Mouse (Mus musculus): ENCODE data around the gene Gm9970. TPM values are rescaled to one million over a fixed set of nuclear protein-coding genes. Genes with fewer than 3 reads are reported as not detected.
"Not testable (repeated sequence)": the region's sequence is repeated elsewhere in the genome, so short reads cannot be mapped to it uniquely, and the experiment has no call there.

Gene Gm9970
- polyA plus RNA-seq, 1 experiment, result 86.1 TPM

DNA sequence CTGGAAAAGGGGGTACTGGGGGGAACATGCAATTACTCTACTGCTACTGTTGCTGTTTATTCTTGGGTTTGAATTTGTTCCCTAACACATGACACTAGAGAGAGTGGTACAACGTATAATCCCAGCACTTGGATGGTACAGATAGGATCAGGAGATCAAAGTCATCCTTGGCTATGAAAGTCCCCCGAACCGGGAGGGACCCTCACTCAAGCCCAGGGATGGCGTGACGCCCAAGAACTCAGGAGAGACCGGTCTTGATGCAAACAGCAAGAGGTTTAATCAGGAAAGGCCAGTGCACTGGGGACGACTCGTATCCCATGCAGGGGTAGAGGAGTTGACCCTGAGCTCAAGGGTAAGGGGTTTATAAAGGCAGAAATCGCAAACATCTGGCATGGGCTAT is 18.3 kb downstream of the Gm9970 start:
- H3K4me3 ChIP-seq (ENCODE audit: control insufficient read depth, low read depth, low read length), result peak overlapping the region; percentile 46
- no peaks in the 10 kb centered on the region for H3K36me3 ChIP-seq (ENCODE audit: control insufficient read depth, insufficient read depth, low read length)

DNA sequence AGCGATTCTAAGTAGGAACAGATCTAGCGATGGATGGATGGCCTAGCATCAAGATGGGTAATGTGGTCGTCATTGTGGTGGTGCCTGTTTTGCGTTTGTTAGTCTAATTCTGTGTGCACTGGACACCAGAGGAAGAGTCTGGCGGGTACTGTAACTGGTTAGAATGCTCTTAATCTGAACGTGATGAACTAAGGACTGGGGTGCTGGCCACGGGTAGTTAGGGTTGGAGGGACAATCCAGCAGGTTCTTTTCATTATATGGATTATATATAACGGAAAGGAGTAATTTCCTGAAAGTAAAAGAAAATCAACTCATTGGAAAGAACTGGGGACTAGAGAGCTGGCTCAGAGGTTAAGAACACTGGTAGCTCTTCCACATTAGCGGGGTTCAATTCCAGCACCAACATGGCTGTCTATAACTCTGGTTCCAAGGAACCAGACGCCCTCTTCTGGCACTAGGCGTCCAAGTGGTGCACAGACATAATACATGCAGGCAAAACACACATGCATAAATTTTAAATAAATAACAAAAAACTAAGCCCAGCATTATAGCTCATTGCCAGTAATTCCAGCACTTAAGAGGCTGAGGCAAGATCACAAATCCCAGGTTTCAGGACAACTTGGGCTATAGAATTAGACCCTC is 19.6 kb downstream of the Gm9970 start:
- Histone ChIP-seq H3K36me3 (ENCODE audit: control insufficient read depth, insufficient read depth, low read length) (no peaks in the 10 kb centered on the region), H3K4me1 (ENCODE audit: control insufficient read depth, insufficient read depth, low read length) (no peaks in the 10 kb centered on the region)

More for the DNA sequence above, 18.3 kb downstream of the Gm9970 start:
- Histone ChIP-seq H3K27me3 (ENCODE audit: control insufficient read depth, insufficient read depth, low read length) (no peaks in the 10 kb centered on the region), H3K27ac (ENCODE audit: control insufficient read depth, insufficient read depth, low read depth, low read length) (no peak overlapping the region), H3K4me1 (ENCODE audit: control insufficient read depth, insufficient read depth, low read length) (no peaks in the 10 kb centered on the region)
- TF ChIP-seq CTCF (IDR thresholded peaks at IDR 0.05; ENCODE audit: control insufficient read depth, insufficient read depth, insufficient replicate concordance, low read depth, low read length), result no peak

DNA sequence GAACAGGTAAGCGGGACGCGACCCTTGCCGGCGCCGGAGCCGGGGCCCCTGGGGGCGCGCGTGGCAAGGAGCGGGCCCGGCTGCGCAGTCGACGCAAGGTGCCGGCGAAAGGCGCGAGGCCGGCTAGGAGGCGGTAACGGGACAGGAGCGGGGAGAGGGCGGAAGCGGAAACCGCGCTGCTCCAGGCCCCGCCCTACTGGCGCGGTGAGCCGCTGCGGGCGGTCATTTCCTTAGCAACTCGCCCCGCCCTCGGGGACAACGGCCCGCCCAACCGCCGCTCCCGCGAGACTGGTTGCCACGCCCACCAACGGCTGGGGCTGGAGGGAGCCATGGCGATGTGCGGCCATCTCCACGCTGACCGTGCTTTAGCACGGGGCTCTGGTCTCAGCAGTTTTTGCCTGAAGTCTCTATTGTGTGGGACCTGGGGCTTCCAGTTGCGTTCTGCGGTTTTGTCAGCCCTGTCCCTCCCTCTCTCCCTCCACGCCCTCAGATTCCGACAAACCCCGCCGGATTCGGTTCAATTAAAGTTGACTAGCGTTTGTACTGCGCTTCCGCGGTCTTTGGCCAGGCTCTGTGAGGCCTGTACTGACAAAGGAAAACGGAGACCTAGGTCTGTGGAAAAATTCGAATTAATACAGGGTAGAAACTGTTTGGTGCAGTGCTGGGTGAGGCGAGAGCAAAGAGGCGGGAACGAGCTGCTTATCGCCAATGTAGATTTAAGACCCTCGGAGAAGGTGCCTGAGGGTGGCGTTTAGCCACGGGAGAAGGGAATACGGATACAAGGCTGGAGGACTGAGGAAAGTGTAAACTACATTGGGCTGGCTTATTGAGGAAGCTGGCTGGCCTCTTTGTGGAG is 20.4 kb downstream of the Gm9970 start, which contains the start of gene Ppm1g:
Gene Ppm1g, minus strand, starts transcription at position 240 of the 856 bp plus-strand sequence.
- H3K27me3 ChIP-seq (ENCODE audit: control insufficient read depth, insufficient read depth, low read length), result no peaks in the 10 kb centered on the region
- no peaks in the 10 kb centered on the region for H3K36me3 ChIP-seq (ENCODE audit: control insufficient read depth, insufficient read depth, low read length)
- peak within 1 kb of the TSS; percentile 100 for H3K27ac ChIP-seq (ENCODE audit: control insufficient read depth, insufficient read depth, low read depth, low read length)
- TF ChIP-seq CTCF (IDR thresholded peaks at IDR 0.05; ENCODE audit: control insufficient read depth, insufficient read depth, insufficient replicate concordance, low read depth, low read length) (no peak), POLR2A (IDR thresholded peaks at IDR 0.05; ENCODE audit: control insufficient read depth, low read depth, low read length) (peak; percentile 100)
- peak within 1 kb of the TSS; percentile 99 for H3K4me3 ChIP-seq (ENCODE audit: control insufficient read depth, low read depth, low read length)
- no peaks in the 10 kb centered on the region for H3K4me1 ChIP-seq (ENCODE audit: control insufficient read depth, insufficient read depth, low read length)

More for the DNA sequence above, 19.6 kb downstream of the Gm9970 start:
- H3K27ac ChIP-seq (ENCODE audit: control insufficient read depth, insufficient read depth, low read depth, low read length), result peak overlapping the region; percentile 100
- peak overlapping the region; percentile 99 for H3K4me3 ChIP-seq (ENCODE audit: control insufficient read depth, low read depth, low read length)
- TF ChIP-seq POLR2A (IDR thresholded peaks at IDR 0.05; ENCODE audit: control insufficient read depth, low read depth, low read length) (no peak), CTCF (IDR thresholded peaks at IDR 0.05; ENCODE audit: control insufficient read depth, insufficient read depth, insufficient replicate concordance, low read depth, low read length) (no peak)
- H3K27me3 ChIP-seq (ENCODE audit: control insufficient read depth, insufficient read depth, low read length), result no peaks in the 10 kb centered on the region

DNA sequence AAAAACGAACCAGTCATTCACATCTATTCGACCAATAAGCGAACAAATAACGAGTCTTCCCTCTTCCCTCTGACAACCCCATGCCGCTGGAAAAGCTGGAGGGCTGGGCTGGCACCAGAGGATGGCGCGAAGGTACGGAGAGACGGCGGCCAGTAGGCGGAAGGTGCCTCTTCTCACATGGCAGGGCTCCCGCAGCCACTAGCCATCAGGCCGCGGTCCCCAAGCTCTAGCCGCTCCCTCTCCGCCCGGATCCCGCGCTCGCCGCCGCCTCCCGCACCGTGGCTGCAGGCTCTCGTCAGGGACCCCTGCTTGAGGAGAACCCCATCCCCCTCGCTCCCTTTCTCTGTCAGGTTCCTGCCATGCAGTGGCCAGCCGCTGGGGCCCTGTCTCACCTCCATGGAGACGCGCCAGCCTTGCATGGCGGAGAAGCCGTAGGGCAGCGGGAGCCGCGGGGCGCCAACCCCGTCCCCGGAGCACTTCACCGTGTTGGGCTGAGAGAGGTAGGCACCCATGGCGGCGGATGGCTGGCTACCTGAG is 21.1 kb downstream of the Gm9970 start:
- Histone ChIP-seq H3K4me3 (ENCODE audit: control insufficient read depth, low read depth, low read length) (peak overlapping the region; percentile 99), H3K4me1 (ENCODE audit: control insufficient read depth, insufficient read depth, low read length) (no peaks in the 10 kb centered on the region), H3K27ac (ENCODE audit: control insufficient read depth, insufficient read depth, low read depth, low read length) (peak overlapping the region; percentile 99), H3K36me3 (ENCODE audit: control insufficient read depth, insufficient read depth, low read length) (no peaks in the 10 kb centered on the region), H3K27me3 (ENCODE audit: control insufficient read depth, insufficient read depth, low read length) (no peaks in the 10 kb centered on the region)
- TF ChIP-seq POLR2A (IDR thresholded peaks at IDR 0.05; ENCODE audit: control insufficient read depth, low read depth, low read length) (no peak), CTCF (IDR thresholded peaks at IDR 0.05; ENCODE audit: control insufficient read depth, insufficient read depth, insufficient replicate concordance, low read depth, low read length) (no peak)

DNA sequence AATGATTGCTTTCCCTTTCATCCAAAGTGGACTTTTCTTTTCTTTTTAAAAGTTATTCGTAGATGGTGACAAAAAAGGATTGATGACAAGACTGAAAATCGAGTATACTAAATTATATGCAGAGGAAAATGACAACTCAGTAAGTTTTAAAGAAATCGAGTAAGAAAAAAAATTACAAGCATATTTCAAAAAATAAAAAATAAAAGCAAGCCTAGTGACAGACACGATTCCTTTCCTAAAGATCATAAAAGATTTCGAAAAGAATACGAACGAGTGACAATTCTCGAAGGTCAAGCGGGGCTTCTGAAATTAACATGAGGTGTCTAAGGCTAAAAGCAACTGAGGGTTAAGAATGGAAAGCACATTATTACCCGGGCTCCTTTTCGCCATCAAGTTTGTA is 21.6 kb downstream of the Gm9970 start:
- TF ChIP-seq CTCF (IDR thresholded peaks at IDR 0.05; ENCODE audit: control insufficient read depth, insufficient read depth, insufficient replicate concordance, low read depth, low read length) (no peak), POLR2A (IDR thresholded peaks at IDR 0.05; ENCODE audit: control insufficient read depth, low read depth, low read length) (no peak)
- Histone ChIP-seq H3K4me1 (ENCODE audit: control insufficient read depth, insufficient read depth, low read length) (no peaks in the 10 kb centered on the region), H3K4me3 (ENCODE audit: control insufficient read depth, low read depth, low read length) (peak overlapping the region; percentile 99), H3K27me3 (ENCODE audit: control insufficient read depth, insufficient read depth, low read length) (no peaks in the 10 kb centered on the region), H3K36me3 (ENCODE audit: control insufficient read depth, insufficient read depth, low read length) (no peaks in the 10 kb centered on the region), H3K27ac (ENCODE audit: control insufficient read depth, insufficient read depth, low read depth, low read length) (peak overlapping the region; percentile 99)

DNA sequence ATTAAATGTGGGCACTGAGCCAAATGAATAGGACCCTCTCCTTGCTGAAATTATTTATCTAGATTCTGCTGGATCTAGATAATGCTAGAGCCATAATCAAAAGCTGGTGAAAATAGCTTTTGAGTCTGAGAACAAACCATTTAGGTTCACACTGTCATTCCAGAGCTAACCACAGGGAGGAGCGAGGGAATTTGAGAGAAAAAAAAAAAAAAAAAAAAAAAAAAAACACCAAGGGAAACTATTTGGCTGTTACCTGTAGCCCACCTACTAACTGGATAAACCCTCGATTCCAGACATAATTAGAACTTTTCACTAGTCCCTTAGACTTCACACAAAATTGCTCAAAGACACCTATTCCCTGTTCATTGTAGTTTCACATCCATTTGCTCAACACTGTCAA is 22.0 kb downstream of the Gm9970 start:
- H3K4me3 ChIP-seq (ENCODE audit: control insufficient read depth, low read depth, low read length), result no peak overlapping the region; the same call in 1 of the 2 replicates
- TF ChIP-seq POLR2A (IDR thresholded peaks at IDR 0.05; ENCODE audit: control insufficient read depth, low read depth, low read length), result no peak
- no peak for TF ChIP-seq CTCF (IDR thresholded peaks at IDR 0.05; ENCODE audit: control insufficient read depth, insufficient read depth, insufficient replicate concordance, low read depth, low read length)

DNA sequence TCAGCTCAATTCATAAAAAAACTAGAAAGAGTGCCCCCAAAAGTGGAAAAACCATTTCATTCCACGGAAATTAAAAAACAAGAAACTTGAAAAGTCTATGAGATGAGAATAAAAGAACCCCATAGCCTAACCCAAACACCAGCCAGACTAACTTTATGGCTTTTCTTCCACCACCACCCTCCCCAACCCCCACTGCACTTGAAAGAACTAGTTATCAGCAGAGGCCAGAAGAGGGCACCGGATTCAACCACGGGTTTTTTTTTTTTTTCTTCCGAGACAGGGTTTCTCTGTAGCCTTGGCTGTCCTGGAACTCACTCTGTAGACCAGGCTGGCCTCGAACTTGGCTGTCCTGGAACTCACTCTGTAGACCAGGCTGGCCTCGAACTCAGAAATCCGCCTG is 22.7 kb downstream of the Gm9970 start:
- Histone ChIP-seq H3K27ac (ENCODE audit: control insufficient read depth, insufficient read depth, low read depth, low read length) (no peak overlapping the region), H3K4me1 (ENCODE audit: control insufficient read depth, insufficient read depth, low read length) (no peaks in the 10 kb centered on the region), H3K27me3 (ENCODE audit: control insufficient read depth, insufficient read depth, low read length) (no peaks in the 10 kb centered on the region), H3K4me3 (ENCODE audit: control insufficient read depth, low read depth, low read length) (no peak overlapping the region), H3K36me3 (ENCODE audit: control insufficient read depth, insufficient read depth, low read length) (no peaks in the 10 kb centered on the region)
- TF ChIP-seq POLR2A (IDR thresholded peaks at IDR 0.05; ENCODE audit: control insufficient read depth, low read depth, low read length) (no peak), CTCF (IDR thresholded peaks at IDR 0.05; ENCODE audit: control insufficient read depth, insufficient read depth, insufficient replicate concordance, low read depth, low read length) (no peak)

More for the DNA sequence above, 22.0 kb downstream of the Gm9970 start:
- Histone ChIP-seq H3K36me3 (ENCODE audit: control insufficient read depth, insufficient read depth, low read length) (no peaks in the 10 kb centered on the region), H3K4me1 (ENCODE audit: control insufficient read depth, insufficient read depth, low read length) (no peaks in the 10 kb centered on the region), H3K27me3 (ENCODE audit: control insufficient read depth, insufficient read depth, low read length) (no peaks in the 10 kb centered on the region), H3K27ac (ENCODE audit: control insufficient read depth, insufficient read depth, low read depth, low read length) (no peak overlapping the region)

DNA sequence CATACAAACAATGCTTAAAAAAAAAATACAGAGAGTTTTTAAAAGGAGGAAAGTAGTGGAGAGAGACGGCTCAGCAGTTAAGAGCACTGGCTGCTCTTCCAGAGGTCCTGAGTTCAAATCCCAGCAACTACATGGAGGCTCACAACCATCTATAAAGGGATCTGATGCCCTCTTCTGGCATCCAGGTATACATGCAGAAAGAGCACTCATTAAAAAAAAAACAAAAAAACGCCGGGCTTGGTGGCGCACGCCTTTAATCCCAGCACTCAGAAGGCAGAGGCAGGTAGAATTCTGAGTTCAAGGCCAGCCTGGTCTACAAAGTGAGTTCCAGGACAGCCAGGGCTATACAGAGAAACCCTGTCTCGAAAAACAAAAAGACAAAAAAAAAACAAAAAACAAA is 24.5 kb downstream of the Gm9970 start:
- H3K27ac ChIP-seq (ENCODE audit: control insufficient read depth, insufficient read depth, low read depth, low read length); H3K4me3 ChIP-seq (ENCODE audit: control insufficient read depth, low read depth, low read length); H3K27me3 ChIP-seq (ENCODE audit: control insufficient read depth, insufficient read depth, low read length); H3K4me1 ChIP-seq (ENCODE audit: control insufficient read depth, insufficient read depth, low read length); H3K36me3 ChIP-seq (ENCODE audit: control insufficient read depth, insufficient read depth, low read length): not testable (repeated sequence)
